Mouse (Mus musculus) spleen, adult 2 months (tissue): ENCODE measurements around the gene Azi2. TPM values are rescaled to one million over a fixed set of nuclear protein-coding genes. Genes with fewer than 3 reads are reported as not detected.

Source experiments
- DNase-seq, 2 experiments: peaks; one replicate each; pipeline versions ENCODE4 v3.0.0 to v3.0.0-alpha.2; 2012 to 2021; ENCODE audit warnings: low spot score in 2 of 2, low read depth in 1 of 2
- H3K27ac ChIP-seq: fragments of 200-500 bp; 2 replicates; pipeline ENCODE4 v1.5.1; 2012; ENCODE audit warnings: low read length, inconsistent platforms; ENCODE audit not compliant: insufficient read depth
- H3K27me3 ChIP-seq: fragments of 200-500 bp; 2 replicates; pipeline ENCODE4 v1.6.1; 2012; ENCODE audit warnings: mild to moderate bottlenecking, moderate library complexity, low read length, inconsistent platforms; ENCODE audit not compliant: control insufficient read depth, insufficient read depth
- H3K36me3 ChIP-seq: fragments of 200-500 bp; 2 replicates; pipeline ENCODE4 v1.6.1; 2012; ENCODE audit warnings: mild to moderate bottlenecking, low read length, inconsistent platforms; ENCODE audit not compliant: control insufficient read depth, insufficient read depth
- H3K4me1 ChIP-seq: fragments of 200-500 bp; 2 replicates; pipeline ENCODE4 v1.6.1; 2011; ENCODE audit warnings: inconsistent platforms; ENCODE audit not compliant: control insufficient read depth, insufficient read depth, insufficient read length
- H3K4me3 ChIP-seq: fragments of 200-500 bp; 2 replicates; pipeline ENCODE4 v1.5.1; 2011; ENCODE audit warnings: mild to moderate bottlenecking, inconsistent platforms; ENCODE audit not compliant: insufficient read depth, insufficient read length; ENCODE audit errors: extremely low read depth
- CTCF ChIP-seq: fragments of 200-500 bp; IDR thresholded peaks from 2 replicates; pipeline ENCODE4 v1.5.1; 2011; ENCODE audit warnings: mild to moderate bottlenecking, inconsistent platforms; ENCODE audit not compliant: insufficient read depth, insufficient read length, insufficient replicate concordance; ENCODE audit errors: extremely low read depth
- POLR2A ChIP-seq: fragments of 200-500 bp; IDR thresholded peaks from 2 replicates; pipeline ENCODE4 v1.6.1; 2011; ENCODE audit warnings: low read depth, low read length, inconsistent platforms
- WGBS: fragments of 180-500 bp; shearing (Covaris S2); methylation state at CpG from one replicate; pipeline ENCODE4 v1.1.7; 2018; 5-methylcytosine and 5-hydroxymethylcytosine counted together
- polyA plus RNA-seq: library from polyadenylated mRNA; depleted of rRNA; stranded (reverse); fragments of >200 nt; gene quantifications from 2 replicates; pipeline ENCODE4 v1.2.3, GENCODE M21; 2012; rRNA removed

The Azi2 gene
- polyA plus RNA-seq, 1 experiment: 12.8 TPM

GRCm38 (mm10) chr9:118109697-118110359 lies 69.5 kb downstream of the Azi2 start:
- no peak overlapping the region for H3K4me3 ChIP-seq
- 0 out of 2 replicates have a peak, but pooled peaks cover 3% of the 10 kb centered on the region for H3K4me1 ChIP-seq
- no peaks in the 10 kb centered on the region for H3K36me3 ChIP-seq
- WGBS: 27% methylated on average over 7 of the region's 7 CpGs
- H3K27ac ChIP-seq: no peak overlapping the region
- no peak for TF ChIP-seq POLR2A
- no peak for TF ChIP-seq CTCF
- H3K27me3 ChIP-seq: no peaks in the 10 kb centered on the region
- no peak for DNase-seq

- DNase-seq: no peak
- Histone ChIP-seq H3K27me3 (no peaks in the 10 kb centered on the region), H3K27ac (no peak overlapping the region), H3K36me3 (no peaks in the 10 kb centered on the region), H3K4me1 (0 out of 2 replicates have a peak, but pooled peaks cover 3% of the 10 kb centered on the region), H3K4me3 (no peak overlapping the region)
- TF ChIP-seq CTCF (no peak), POLR2A (no peak)
- WGBS: 79% methylated on average over 2 of the region's 2 CpGs
Measured at GRCm38 (mm10) chr9:118110360-118110710, 70.0 kb downstream of the Azi2 start.

Other genes starting within 250 kb of the Azi2 start
- 0.89 and 0.92 TPM in 2 replicates for gene Cmc1, start 109.7 kb downstream of the Azi2 start, polyA plus RNA-seq